Mouse (Mus musculus) cerebellum, adult 2 months (tissue): Measurements from ENCODE around the gene Mtg1.

Experiments
- CTCF ChIP-seq: fragments of 200-500 bp; IDR thresholded peaks from 2 replicates; pipeline ENCODE4 v1.5.1; 2011; ENCODE audit warnings: low read depth, mild to moderate bottlenecking, control low read depth, low read length, moderate library complexity, borderline replicate concordance; ENCODE audit not compliant: insufficient read depth
- POLR2A ChIP-seq: fragments of 200-500 bp; IDR thresholded peaks from 2 replicates; pipeline ENCODE4 v1.6.1; 2011; ENCODE audit warnings: low read length, control low read depth, borderline replicate concordance; ENCODE audit not compliant: insufficient read depth

GRCm38 (mm10) chr7:140120484-140120883 is 16.9 kb upstream of the Mtg1 start:
- no peak for TF ChIP-seq CTCF
- TF ChIP-seq POLR2A, result no peak
